Mouse (Mus musculus) brain, embryonic 14.5 days (tissue): Measurements from ENCODE around the gene Snai3. TPM values are rescaled to one million over a fixed set of nuclear protein-coding genes. Genes with fewer than 3 reads are reported as not detected.

ENCODE experiments used
- DNase-seq: peaks from one replicate; pipeline ENCODE4 v3.0.0-alpha.2; 2011; ENCODE audit warnings: low read depth
- CTCF ChIP-seq: fragments of 200-500 bp; IDR thresholded peaks from 2 replicates; pipeline ENCODE4 v1.5.1; 2012; ENCODE audit warnings: inconsistent platforms, mild to moderate bottlenecking, moderate library complexity, borderline replicate concordance; ENCODE audit not compliant: insufficient read depth, insufficient read length; ENCODE audit errors: extremely low read depth
- POLR2A ChIP-seq: fragments of 200-500 bp; IDR thresholded peaks from 2 replicates; pipeline ENCODE4 v1.6.1; 2012; ENCODE audit warnings: mild to moderate bottlenecking, inconsistent platforms, borderline replicate concordance; ENCODE audit not compliant: poor library complexity, insufficient read depth, insufficient read length, severe bottlenecking; ENCODE audit errors: extremely low read depth
- polyA plus RNA-seq: library from polyadenylated mRNA; depleted of rRNA; stranded (reverse); fragments of >200 nt; gene quantifications from 2 replicates; pipeline ENCODE4 v1.2.3, GENCODE M21; 2012

Gene Snai3
- polyA plus RNA-seq, 1 experiment: not detected

- TF ChIP-seq CTCF: no peak
- no peak for TF ChIP-seq POLR2A
- DNase-seq: no peak
Measured at GRCm38 (mm10) chr8:122470691-122471090, 10.2 kb upstream of the Snai3 start.

- no peak for DNase-seq
- no peak for TF ChIP-seq POLR2A
- no peak for TF ChIP-seq CTCF
Measured at GRCm38 (mm10) chr8:122469965-122470364, 9.4 kb upstream of the Snai3 start.

GRCm38 (mm10) chr8:122469407-122469806 lies 8.9 kb upstream of the Snai3 start:
- DNase-seq: no peak
- TF ChIP-seq POLR2A (no peak), CTCF (no peak)

GRCm38 (mm10) chr8:122467816-122468215 lies 7.3 kb upstream of the Snai3 start:
- TF ChIP-seq POLR2A (no peak), CTCF (no peak)
- no peak for DNase-seq

GRCm38 (mm10) chr8:122464985-122465384 lies 4.5 kb upstream of the Snai3 start:
- TF ChIP-seq POLR2A (no peak), CTCF (no peak)
- no peak for DNase-seq

- DNase-seq: no peak
- TF ChIP-seq CTCF (no peak), POLR2A (no peak)
Measured at GRCm38 (mm10) chr8:122463651-122464640, 3.4 kb upstream of the Snai3 start.

- TF ChIP-seq CTCF (no peak), POLR2A (no peak)
- DNase-seq: no peak
Measured at GRCm38 (mm10) chr8:122462510-122462909, 2.0 kb upstream of the Snai3 start.

- TF ChIP-seq CTCF (no peak), POLR2A (no peak)
- DNase-seq: no peak
Measured at GRCm38 (mm10) chr8:122461473-122462148, 1.1 kb upstream of the Snai3 start.

GRCm38 (mm10) chr8:122459990-122460389 lies 543 bp downstream of the Snai3 start:
- DNase-seq: no peak
- no peak for TF ChIP-seq POLR2A
- TF ChIP-seq CTCF: no peak

- TF ChIP-seq CTCF: peak; percentile 39; the same call in 1 of the 2 replicates
- TF ChIP-seq POLR2A: no peak
- DNase-seq: no peak
Measured at GRCm38 (mm10) chr8:122459218-122459900, 1.2 kb downstream of the Snai3 start.

GRCm38 (mm10) chr8:122457171-122457570 lies 3.4 kb downstream of the Snai3 start:
- TF ChIP-seq POLR2A (no peak), CTCF (no peak)
- DNase-seq: no peak

GRCm38 (mm10) chr8:122454409-122454808 lies 6.1 kb downstream of the Snai3 start:
- TF ChIP-seq POLR2A (no peak), CTCF (no peak)
- DNase-seq: no peak
